ENCODE assay signal across 14 mouse cellular contexts in the genomic region with DNA sequence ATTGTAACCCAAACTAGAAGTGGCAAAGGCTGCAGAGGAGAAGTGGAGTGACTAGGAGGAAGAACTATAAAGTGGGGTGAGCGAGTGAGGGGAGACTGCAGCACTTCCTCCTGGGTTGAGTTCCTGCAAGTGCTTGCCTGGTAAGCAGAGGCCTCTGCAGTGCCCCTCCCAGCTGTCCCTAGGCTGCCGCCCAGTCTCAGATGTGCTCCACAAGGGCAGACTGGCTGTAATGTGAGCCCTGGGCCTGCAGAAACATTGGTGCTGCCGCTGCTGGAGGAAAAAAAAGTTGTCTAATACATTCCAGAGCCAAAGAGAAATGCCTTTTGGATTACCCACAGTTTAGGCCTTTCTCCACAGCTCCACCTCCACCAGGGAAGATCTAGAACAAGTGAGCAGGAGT. TPM values are rescaled to one million over a fixed set of nuclear protein-coding genes. Genes with fewer than 3 reads are reported as not detected.
DNase-seq lines count a peak whose midpoint lies in the region; ATAC-seq and TF ChIP-seq lines count a peak whose summit lies in the region.
"Had no signal": no experiment of that assay in that cellular context is flagged by ENCODE, and none has a peak within 500 bp of the region (broad histone marks: within the 10 kb centered on the region; RNA-seq: fewer than 3 reads in every experiment).

No protein-coding gene starts in this region.

- peak overlapping the region; percentile 29; the same call in 1 of the 2 replicates for H3K27ac ChIP-seq in heart, embryonic 10.5 days
- H3K27ac ChIP-seq in embryonic facial prominence, embryonic 11.5 days (replicated peaks; ENCODE audit: low read depth, low read length): no peak overlapping the region; the same call in 1 of the 2 replicates
- peak overlapping the region; percentile 78 for H3K27ac ChIP-seq in heart, embryonic 13.5 days (replicated peaks)
- H3K27ac ChIP-seq in thymus, adult 2 months (ENCODE audit: control insufficient read depth, insufficient read depth, low read length): no peak overlapping the region

- H3K4me2 ChIP-seq in embryonic facial prominence, embryonic 11.5 days (ENCODE audit: low read depth, low read length): no peak overlapping the region
- no peak overlapping the region for H3K4me2 ChIP-seq in heart, embryonic 13.5 days

- H3K4me1 ChIP-seq in heart, embryonic 10.5 days: 0 out of 2 replicates have a peak, but pooled peaks cover 4% of the 10 kb centered on the region
- H3K4me1 ChIP-seq in embryonic facial prominence, embryonic 11.5 days (ENCODE audit: control insufficient read depth, insufficient read depth, low read length): no peaks in the 10 kb centered on the region
- H3K4me1 ChIP-seq in heart, embryonic 13.5 days: 0 out of 2 replicates have a peak, but pooled peaks cover 14% of the 10 kb centered on the region
- peaks cover 4% of the 10 kb centered on the region for H3K4me1 ChIP-seq in thymus, adult 2 months (replicated peaks; ENCODE audit: control insufficient read depth, insufficient read depth, low read length)

- WGBS in heart, embryonic 10.5 days: 34% methylated on average over 3 of the region's 3 CpGs
- WGBS in embryonic facial prominence, embryonic 11.5 days: 31% methylated on average over 3 of the region's 3 CpGs
- WGBS in heart, embryonic 13.5 days: 28% methylated on average over 3 of the region's 3 CpGs
- 75% methylated on average over 3 of the region's 3 CpGs for WGBS in thymus, adult 2 months

- peaks cover 49% of the 10 kb centered on the region for H3K36me3 ChIP-seq in heart, embryonic 10.5 days
- H3K36me3 ChIP-seq in embryonic facial prominence, embryonic 11.5 days (replicated peaks; ENCODE audit: control insufficient read depth, insufficient read depth, low read depth, low read length): peaks cover 5% of the 10 kb centered on the region; the same call in 1 of the 2 replicates
- peaks cover 43% of the 10 kb centered on the region for H3K36me3 ChIP-seq in heart, embryonic 13.5 days
- peaks cover 5% of the 10 kb centered on the region for H3K36me3 ChIP-seq in thymus, adult 2 months (ENCODE audit: control insufficient read depth, insufficient read depth, low read length)

- H3K4me3 ChIP-seq in heart, embryonic 10.5 days: no peak overlapping the region
- no peak overlapping the region for H3K4me3 ChIP-seq in embryonic facial prominence, embryonic 11.5 days (ENCODE audit: low read depth, low read length)
- H3K4me3 ChIP-seq in heart, embryonic 13.5 days: no peak overlapping the region
- H3K4me3 ChIP-seq in thymus, adult 2 months (ENCODE audit: control insufficient read depth, insufficient read depth, low read length): no peak overlapping the region
- H3K4me3 ChIP-seq: myocyte had no signal

- no peak for TF ChIP-seq POLR2A in thymus, adult 2 months (IDR thresholded peaks at IDR 0.05; ENCODE audit: control insufficient read depth, extremely low read depth, insufficient read depth, low read length, poor library complexity)

- H3K27me3 ChIP-seq in heart, embryonic 10.5 days (ENCODE audit: insufficient read depth, poor library complexity, severe bottlenecking): no peaks in the 10 kb centered on the region; the same call in 1 of the 2 replicates
- H3K27me3 ChIP-seq in embryonic facial prominence, embryonic 11.5 days (ENCODE audit: control insufficient read depth, insufficient read depth, low read length): no peaks in the 10 kb centered on the region
- no peaks in the 10 kb centered on the region for H3K27me3 ChIP-seq in heart, embryonic 13.5 days (replicated peaks)
- no peaks in the 10 kb centered on the region for H3K27me3 ChIP-seq in thymus, adult 2 months (ENCODE audit: control insufficient read depth, insufficient read depth, low read length)

- no peaks in the 10 kb centered on the region for H3K9me3 ChIP-seq in heart, embryonic 10.5 days
- no peaks in the 10 kb centered on the region for H3K9me3 ChIP-seq in embryonic facial prominence, embryonic 11.5 days (replicated peaks; ENCODE audit: control insufficient read depth, low read length)
- H3K9me3 ChIP-seq in heart, embryonic 13.5 days: no peaks in the 10 kb centered on the region

- no peak for DNase-seq in heart, embryonic 10.5 days (ENCODE audit: low spot score)
- DNase-seq in heart, adult 8-10 months (ENCODE audit: low spot score): no peak
- DNase-seq in embryonic facial prominence, embryonic 11.5 days (ENCODE audit: low spot score): peak; percentile 70
- DNase-seq in spleen, adult 18-20 months: no peak
- DNase-seq in right cerebral cortex, postnatal 10 days (ENCODE audit: low spot score in 2 of 2): no peak
- no peak for DNase-seq in thymus, adult 2 months
- DNase-seq: cerebellum, postnatal 14 days; kidney, adult 8-10 months; lung, postnatal 36 days; thymus, postnatal 36 days had no signal

- no peak overlapping the region for H3K9ac ChIP-seq in embryonic facial prominence, embryonic 11.5 days (replicated peaks; ENCODE audit: low read length)
- H3K9ac ChIP-seq in heart, embryonic 13.5 days: no peak overlapping the region

- TF ChIP-seq CTCF in thymus, adult 2 months (IDR thresholded peaks at IDR 0.05; ENCODE audit: borderline replicate concordance, control insufficient read depth, extremely low read depth, insufficient read depth, low read length, poor library complexity): no peak

- 0 out of 2 replicates have a peak, but pooled peaks have one; percentile 49 for ATAC-seq in embryonic facial prominence, embryonic 11.5 days (replicated peaks; ENCODE audit: insufficient number of reproducible peaks, low FRiP score, low TSS enrichment, low read depth)
- ATAC-seq in heart, embryonic 13.5 days (ENCODE audit: extremely low read depth, insufficient number of reproducible peaks, low FRiP score, low TSS enrichment): no peak
- ATAC-seq in megakaryocyte, adult 5-6 weeks (ENCODE audit: poor library complexity, severe bottlenecking): peak; percentile 66
- ATAC-seq: forebrain, embryonic 16.5 days had no signal

RNA-seq across cellular contexts. Expression of a gene that starts 57.8 kb away (rescaled TPM):
- polyA plus RNA-seq in heart, embryonic 10.5 days (2016; fragmentation: Nextera tagmentation; extraction: Ambion mirVana): 9.9 and 15.7 TPM in 2 replicates
- total RNA-seq in heart, adult 8-10 months (2022): 1 to 10 TPM; 3.4 to 6.1 (median 4.2) TPM
- 2.9 and 3.2 TPM in 2 replicates for polyA plus RNA-seq in embryonic facial prominence, embryonic 11.5 days (2014; fragmentation: Nextera tagmentation; extraction: Ambion mirVana)
- polyA plus RNA-seq in heart, embryonic 13.5 days (2015; fragmentation: Nextera tagmentation; extraction: Ambion mirVana): 9.2 and 10.3 TPM in 2 replicates
- total RNA-seq in megakaryocyte, adult 5-6 weeks (2015): 122 and 133 TPM in 2 replicates
- total RNA-seq in megakaryocyte, adult 5-6 weeks (2017): 40.3 and 45.8 TPM in 2 replicates
- 90.5 and 92.3 TPM in 2 replicates for polyA plus RNA-seq in thymus, adult 2 months (2012; rRNA removed)

Comparison
In these comparisons a context has a peak if more than half of its experiments do, and no peak if none do; other contexts are left out.
1. H3K27ac ChIP-seq: peak in heart, embryonic 10.5 days (single experiment) and heart, embryonic 13.5 days (single experiment); none in embryonic facial prominence, embryonic 11.5 days (single experiment) and thymus, adult 2 months (single experiment).